Mouse (Mus musculus) heart, embryonic 11.5 days (tissue): ENCODE data around the gene Cxcr1. TPM values are rescaled to one million over a fixed set of nuclear protein-coding genes. Genes with fewer than 3 reads are reported as not detected.

Source experiments
- ATAC-seq: fragments of 200-750 bp; cut with Nextera tagmentation; replicated peaks from 2 replicates; pipeline ENCODE4 v1.8.0; 2017; ENCODE audit warnings: moderate library complexity; ENCODE audit not compliant: insufficient number of reproducible peaks, low FRiP score, low TSS enrichment
- H3K27ac ChIP-seq: fragments of 300-500 bp; sonication (generic); 2 replicates; pipeline ENCODE4 v1.5.1; 2014; ENCODE audit warnings: mild to moderate bottlenecking, low read depth, low read length
- H3K27me3 ChIP-seq: fragments of 300-500 bp; sonication (generic); 2 replicates; pipeline ENCODE4 v1.6.1; 2014; ENCODE audit warnings: mild to moderate bottlenecking, low read length, mixed read lengths; ENCODE audit not compliant: control insufficient read depth, insufficient read depth
- H3K36me3 ChIP-seq: fragments of 300-500 bp; sonication (generic); 2 replicates; pipeline ENCODE4 v1.6.1; 2014; ENCODE audit warnings: mild to moderate bottlenecking, low read length, moderate library complexity, mixed read lengths; ENCODE audit not compliant: control insufficient read depth, insufficient read depth
- H3K4me1 ChIP-seq: fragments of 300-500 bp; sonication (generic); 2 replicates; pipeline ENCODE4 v1.6.1; 2014; ENCODE audit warnings: low read length; ENCODE audit not compliant: control insufficient read depth, insufficient read depth
- H3K4me2 ChIP-seq: fragments of 300-500 bp; sonication (generic); 2 replicates; pipeline ENCODE4 v1.6.1; 2014; ENCODE audit warnings: mild to moderate bottlenecking, moderate library complexity
- H3K4me3 ChIP-seq: fragments of 300-500 bp; sonication (generic); 2 replicates; pipeline ENCODE4 v1.5.1; 2014; ENCODE audit warnings: low read depth, low read length
- H3K9ac ChIP-seq: fragments of 300-500 bp; sonication (generic); 2 replicates; pipeline ENCODE4 v1.6.1; 2014; ENCODE audit warnings: mild to moderate bottlenecking, low read depth, low read length, moderate library complexity
- H3K9me3 ChIP-seq: fragments of 300-500 bp; sonication (generic); replicated peaks from 2 replicates; pipeline ENCODE4 v1.6.1; 2016; ENCODE audit warnings: low read length; ENCODE audit not compliant: control insufficient read depth
- WGBS: fragments of 180-500 bp; shearing (Covaris S2); extraction: QIAGEN DNeasy Blood & Tissue Kit; methylation state at CpG from one replicate; pipeline ENCODE4 v1.1.7; 2014; ENCODE audit not compliant: insufficient replicate concordance; 5-methylcytosine and 5-hydroxymethylcytosine counted together
- polyA plus RNA-seq: library from polyadenylated mRNA; unstranded; fragments of >200 nt; fragmentation: Nextera tagmentation; extraction: Ambion mirVana; gene quantifications from 2 replicates; pipeline ENCODE4 v1.2.1, GENCODE M21; 2014

The Cxcr1 gene
- polyA plus RNA-seq, 1 experiment from 2014 or later, result not detected

DNA sequence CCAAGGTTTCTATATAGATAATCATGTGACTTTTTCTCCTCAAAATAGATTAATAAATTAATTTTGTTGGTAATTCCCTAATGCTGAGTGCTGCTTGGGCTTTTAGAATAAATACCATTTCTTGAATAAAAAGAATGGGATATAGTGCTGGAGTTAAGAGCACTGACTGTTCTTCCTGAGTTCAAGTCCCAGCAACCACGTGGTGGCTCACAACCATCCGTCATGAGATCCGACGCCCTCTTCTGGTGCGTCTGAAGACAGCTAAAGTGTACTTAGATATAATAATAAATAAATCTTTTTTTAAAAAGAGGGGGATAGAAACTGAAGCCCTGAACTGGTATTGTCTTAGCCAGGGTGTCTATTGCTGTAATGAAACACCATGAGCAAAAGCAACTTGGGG is 9.0 kb upstream of the Cxcr1 start:
- Histone ChIP-seq H3K9me3 (no peaks in the 10 kb centered on the region), H3K36me3 (no peaks in the 10 kb centered on the region), H3K27me3 (no peaks in the 10 kb centered on the region), H3K4me1 (no peaks in the 10 kb centered on the region; the same call in 1 of the 2 replicates), H3K4me2 (no peak overlapping the region), H3K27ac (no peak overlapping the region), H3K9ac (no peak overlapping the region), H3K4me3 (no peak overlapping the region)
- ATAC-seq, result no peak
- WGBS, result 63% methylated on average over 5 of the region's 5 CpGs

DNA sequence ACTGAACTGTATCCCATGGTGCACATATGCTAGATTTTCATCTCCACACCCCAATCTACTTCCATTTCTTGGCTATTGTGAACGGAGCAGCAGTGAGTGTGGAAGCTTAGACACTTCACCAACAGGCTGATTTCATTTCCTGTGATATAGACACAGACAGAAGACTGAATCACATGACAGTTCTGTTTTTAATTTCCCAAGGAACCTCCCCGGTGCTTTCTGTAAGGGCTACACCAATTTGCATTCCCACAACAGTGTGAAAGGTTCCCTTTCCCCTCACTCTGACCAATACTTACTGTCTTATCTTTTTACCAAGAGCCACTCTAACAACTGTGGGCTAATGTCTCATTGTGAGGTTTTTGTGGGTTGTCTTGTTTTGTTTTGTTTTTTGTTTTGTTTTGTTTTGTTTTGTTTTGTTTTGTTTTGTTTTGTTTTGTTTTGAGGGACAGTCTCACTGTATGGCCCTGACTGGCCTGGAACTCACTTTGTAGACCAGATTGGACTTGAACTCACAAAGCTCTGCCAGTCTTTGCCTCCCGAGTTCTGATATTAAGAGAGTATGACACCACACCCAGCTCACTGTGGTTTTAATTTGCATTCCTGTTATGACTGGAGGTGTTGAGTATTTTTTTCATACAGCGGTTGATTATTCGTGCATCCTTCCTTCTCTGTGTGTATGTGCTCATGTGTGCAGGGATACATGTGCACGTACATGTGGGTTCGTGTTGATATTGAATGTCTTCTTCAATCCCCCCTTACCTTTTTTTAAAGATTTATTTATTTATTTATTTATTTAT is 6.8 kb upstream of the Cxcr1 start:
- WGBS, result 77% methylated on average over 7 of the region's 7 CpGs

GRCm38 (mm10) chr1:74199046-74199445 is 4.6 kb upstream of the Cxcr1 start:
- no peaks in the 10 kb centered on the region; the same call in 1 of the 2 replicates for H3K4me1 ChIP-seq
- H3K9ac ChIP-seq, result no peak overlapping the region
- no peak for ATAC-seq
- 65% methylated on average over 8 of the region's 8 CpGs for WGBS
- no peak overlapping the region for H3K27ac ChIP-seq
- H3K27me3 ChIP-seq, result no peaks in the 10 kb centered on the region
- H3K4me2 ChIP-seq, result no peak overlapping the region
- H3K36me3 ChIP-seq, result no peaks in the 10 kb centered on the region
- no peaks in the 10 kb centered on the region for H3K9me3 ChIP-seq
- no peak overlapping the region for H3K4me3 ChIP-seq

More for the DNA sequence above, 6.8 kb upstream of the Cxcr1 start:
- H3K36me3 ChIP-seq, result no peaks in the 10 kb centered on the region
- no peak overlapping the region for H3K9ac ChIP-seq
- no peaks in the 10 kb centered on the region; the same call in 1 of the 2 replicates for H3K4me1 ChIP-seq
- no peak overlapping the region for H3K4me2 ChIP-seq
- H3K27ac ChIP-seq, result no peak overlapping the region
- no peak for ATAC-seq
- H3K27me3 ChIP-seq, result no peaks in the 10 kb centered on the region
- H3K9me3 ChIP-seq, result no peaks in the 10 kb centered on the region
- no peak overlapping the region for H3K4me3 ChIP-seq

- no peak overlapping the region for H3K4me2 ChIP-seq
- no peak overlapping the region for H3K27ac ChIP-seq
- no peaks in the 10 kb centered on the region for H3K36me3 ChIP-seq
- H3K9me3 ChIP-seq, result no peaks in the 10 kb centered on the region
- H3K9ac ChIP-seq, result no peak overlapping the region
- no peaks in the 10 kb centered on the region; the same call in 1 of the 2 replicates for H3K4me1 ChIP-seq
- no peak for ATAC-seq
- WGBS, result 80% methylated on average over 12 of the region's 12 CpGs
- H3K4me3 ChIP-seq, result no peak overlapping the region
- H3K27me3 ChIP-seq, result no peaks in the 10 kb centered on the region
These were observed 3.5 kb upstream of the Cxcr1 start for GRCm38 (mm10) chr1:74197726-74198470.

GRCm38 (mm10) chr1:74196621-74197419 is 2.4 kb upstream of the Cxcr1 start:
- H3K9me3 ChIP-seq, result no peaks in the 10 kb centered on the region
- no peak overlapping the region for H3K9ac ChIP-seq
- H3K27ac ChIP-seq, result no peak overlapping the region
- no peaks in the 10 kb centered on the region for H3K36me3 ChIP-seq
- H3K4me2 ChIP-seq, result no peak overlapping the region
- 72% methylated on average over 17 of the region's 17 CpGs for WGBS
- no peak for ATAC-seq
- H3K27me3 ChIP-seq, result no peaks in the 10 kb centered on the region
- H3K4me1 ChIP-seq, result no peaks in the 10 kb centered on the region; the same call in 1 of the 2 replicates
- H3K4me3 ChIP-seq, result no peak overlapping the region

DNA sequence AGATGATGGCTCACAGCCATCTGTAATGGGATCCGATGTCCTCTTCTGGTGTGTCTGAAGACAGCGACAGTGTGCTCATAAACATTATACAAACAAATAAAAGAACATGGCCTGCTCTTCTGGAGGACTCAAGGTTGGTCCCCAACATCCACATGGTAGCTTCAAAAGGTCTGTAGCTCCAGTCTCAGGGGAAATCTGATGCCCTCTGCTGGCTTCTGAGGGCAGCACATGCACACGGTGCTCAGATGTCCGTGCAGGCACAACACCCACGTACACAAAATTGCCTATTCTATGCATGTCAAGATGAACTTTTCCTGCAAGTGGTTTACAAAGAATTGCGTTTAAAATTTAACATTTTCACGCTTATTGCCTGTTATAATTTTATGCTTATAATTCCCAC is 1.5 kb upstream of the Cxcr1 start:
- ATAC-seq, result no peak

DNA sequence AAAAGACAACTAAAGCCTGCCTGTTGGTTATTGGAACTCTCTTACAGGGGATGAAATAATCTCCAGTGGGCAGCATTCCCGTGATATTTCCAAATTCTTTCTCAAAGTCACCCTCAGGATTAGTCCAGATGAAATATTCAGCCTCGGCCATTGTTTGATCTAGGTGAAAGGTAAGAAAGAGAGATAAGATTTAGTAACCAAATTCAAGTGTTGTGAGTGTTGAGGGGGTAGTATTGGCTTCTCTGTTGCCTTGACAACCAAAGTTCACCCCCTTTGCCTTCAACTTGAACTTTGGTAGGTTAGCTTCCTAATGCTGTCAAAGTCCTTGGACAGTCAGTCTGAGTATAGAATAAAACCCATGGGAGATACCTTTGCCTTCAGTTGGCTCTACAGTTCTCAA is 1.7 kb downstream of the Cxcr1 start:
- ATAC-seq, result no peak
- no peak overlapping the region for H3K4me3 ChIP-seq
- 73% methylated on average over 2 of the region's 2 CpGs for WGBS

More for the DNA sequence above, 1.5 kb upstream of the Cxcr1 start:
- H3K36me3 ChIP-seq, result no peaks in the 10 kb centered on the region
- no peak overlapping the region for H3K4me2 ChIP-seq
- no peaks in the 10 kb centered on the region for H3K27me3 ChIP-seq
- no peaks in the 10 kb centered on the region; the same call in 1 of the 2 replicates for H3K4me1 ChIP-seq
- H3K9me3 ChIP-seq, result no peaks in the 10 kb centered on the region
- no peak overlapping the region for H3K9ac ChIP-seq
- H3K27ac ChIP-seq, result no peak overlapping the region
- WGBS, result 45% methylated on average over 7 of the region's 7 CpGs
- no peak overlapping the region for H3K4me3 ChIP-seq

GRCm38 (mm10) chr1:74190471-74190870 is 4.0 kb downstream of the Cxcr1 start:
- Histone ChIP-seq H3K9ac (no peak overlapping the region), H3K4me3 (no peak overlapping the region), H3K4me1 (no peaks in the 10 kb centered on the region), H3K36me3 (no peaks in the 10 kb centered on the region), H3K27ac (no peak overlapping the region), H3K27me3 (no peaks in the 10 kb centered on the region), H3K4me2 (no peak overlapping the region), H3K9me3 (no peaks in the 10 kb centered on the region)
- ATAC-seq, result no peak
- WGBS, result 86% methylated on average over 7 of the region's 7 CpGs

More for the DNA sequence above, 1.7 kb downstream of the Cxcr1 start:
- H3K9me3 ChIP-seq, result no peaks in the 10 kb centered on the region
- no peak overlapping the region for H3K4me2 ChIP-seq
- no peak overlapping the region for H3K27ac ChIP-seq
- H3K4me1 ChIP-seq, result no peaks in the 10 kb centered on the region
- H3K27me3 ChIP-seq, result no peaks in the 10 kb centered on the region
- H3K9ac ChIP-seq, result no peak overlapping the region
- H3K36me3 ChIP-seq, result no peaks in the 10 kb centered on the region
